Comparison of ENCODE assay signal across 15 mouse cellular contexts in the genomic region with DNA sequence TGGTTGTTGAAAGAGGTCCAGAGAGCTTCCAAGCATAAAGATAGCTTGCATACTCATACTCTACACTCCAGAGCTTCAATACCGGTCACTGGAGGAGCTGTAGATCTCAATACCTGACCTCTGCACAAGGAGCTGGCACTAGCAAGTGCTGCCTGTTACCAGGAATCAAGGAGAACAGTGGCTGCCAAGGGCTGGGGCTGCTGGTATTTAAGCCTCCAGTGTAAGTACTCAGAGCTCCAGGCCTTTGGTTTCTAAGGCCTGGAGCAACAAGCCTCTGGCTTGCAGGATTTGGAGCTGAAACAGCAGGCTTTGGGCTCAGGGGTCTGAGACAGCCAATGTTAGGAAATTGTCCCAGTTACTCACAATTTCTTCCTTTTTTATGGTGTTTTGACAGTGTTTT.
DNase-seq lines count a peak whose midpoint lies in the region; ATAC-seq and TF ChIP-seq lines count a peak whose summit lies in the region.
"Had no signal": no experiment of that assay in that cellular context is flagged by ENCODE, and none has a peak within 500 bp of the region (broad histone marks: within the 10 kb centered on the region; RNA-seq: fewer than 3 reads in every experiment).

No protein-coding gene starts in this region.

- no peaks in the 10 kb centered on the region for H3K27me3 ChIP-seq in kidney, embryonic 14.5 days (ENCODE audit: control insufficient read depth, insufficient read depth, low read length)
- no peaks in the 10 kb centered on the region; the same call in 1 of the 2 replicates for H3K27me3 ChIP-seq in kidney, adult 2 months (replicated peaks; ENCODE audit: control insufficient read depth, insufficient read depth, low read length)
- H3K27me3 ChIP-seq: embryonic facial prominence, embryonic 15.5 days; forebrain, embryonic 12.5 days had no signal

- H3K9me3 ChIP-seq in kidney, embryonic 14.5 days (ENCODE audit: control insufficient read depth, low read length) = no peaks in the 10 kb centered on the region
- H3K9me3 ChIP-seq: embryonic facial prominence, embryonic 15.5 days; forebrain, embryonic 12.5 days had no signal

- no peak for DNase-seq in kidney, adult 2 months
- DNase-seq in adipocyte (ENCODE audit: low spot score) = peak; percentile 3
- peak; percentile 26 to 29 for DNase-seq in heart, adult 9 months (ENCODE audit: low spot score in 2 of 2)
- peak; percentile 26 for DNase-seq in heart, postnatal 14 days
- no peak for DNase-seq in adrenal gland, adult 18-20 months (ENCODE audit: low spot score in 2 of 2)
- no peak for DNase-seq in spleen, postnatal 4 days (ENCODE audit: low spot score in 2 of 2)
- DNase-seq in ovary, adult 18-20 months (ENCODE audit: low spot score) = no peak
- DNase-seq: cerebellum, adult 18-20 months; layer of hippocampus, postnatal 36 days; thymus, postnatal 36 days had no signal

- intact Hi-C loops in heart, postnatal 14 days (cut with DNase I) = loop anchor here (10.0 kb wide), 1 partner anchor 77 kb away; no protein-coding TSS in a partner anchor

- H3K27ac ChIP-seq in kidney, embryonic 14.5 days (ENCODE audit: low read depth, low read length) = peak overlapping the region; percentile 63; the same call in 1 of the 2 replicates
- H3K27ac ChIP-seq in kidney, adult 2 months (ENCODE audit: insufficient read depth, low read depth, low read length) = no peak overlapping the region
- H3K27ac ChIP-seq: embryonic facial prominence, embryonic 15.5 days; forebrain, embryonic 12.5 days; liver, embryonic 14.5 days had no signal

- H3K4me3 ChIP-seq in kidney, embryonic 14.5 days (ENCODE audit: low read length) = no peak overlapping the region
- H3K4me3 ChIP-seq in kidney, adult 2 months (ENCODE audit: insufficient read depth, low read depth, low read length) = no peak overlapping the region
- H3K4me3 ChIP-seq: embryonic facial prominence, embryonic 15.5 days; forebrain, embryonic 12.5 days had no signal

- no peaks in the 10 kb centered on the region for H3K36me3 ChIP-seq in kidney, embryonic 14.5 days (ENCODE audit: control insufficient read depth, insufficient read depth, low read length)
- H3K36me3 ChIP-seq in kidney, adult 2 months (ENCODE audit: control insufficient read depth, insufficient read depth, low read length) = no peaks in the 10 kb centered on the region
- H3K36me3 ChIP-seq: embryonic facial prominence, embryonic 15.5 days; forebrain, embryonic 12.5 days had no signal

- WGBS in kidney, embryonic 14.5 days = 81% methylated on average over 1 of the region's 1 CpGs
- WGBS in kidney, adult 2 months = 55% methylated on average over 1 of the region's 1 CpGs

- no peaks in the 10 kb centered on the region for H3K4me1 ChIP-seq in kidney, embryonic 14.5 days (ENCODE audit: control insufficient read depth, insufficient read depth, low read length)
- no peaks in the 10 kb centered on the region for H3K4me1 ChIP-seq in kidney, adult 2 months (ENCODE audit: control insufficient read depth, insufficient read depth, low read length)
- H3K4me1 ChIP-seq: embryonic facial prominence, embryonic 15.5 days; forebrain, embryonic 12.5 days had no signal

- H3K4me2 ChIP-seq in kidney, embryonic 14.5 days (replicated peaks; ENCODE audit: low read depth, low read length) = no peak overlapping the region
- H3K4me2 ChIP-seq: embryonic facial prominence, embryonic 15.5 days; forebrain, embryonic 12.5 days had no signal

- no peak for TF ChIP-seq POLR2A in kidney, adult 2 months (IDR thresholded peaks at IDR 0.05; ENCODE audit: low read depth, low read length)

- 0 out of 2 replicates have a peak, but pooled peaks have one; percentile 12 for ATAC-seq in kidney, embryonic 14.5 days (ENCODE audit: low FRiP score, low TSS enrichment)
- ATAC-seq: activated CD4-positive, CD25-positive, alpha-beta regulatory T cell, adult 4 months had no signal

- TF ChIP-seq CTCF in kidney, adult 2 months (conservative IDR thresholded peaks at IDR 0.05; ENCODE audit: insufficient read depth, insufficient read length, low read depth, low read length) = no peak

- no peak overlapping the region for H3K9ac ChIP-seq in kidney, embryonic 14.5 days (ENCODE audit: low read depth, low read length)
- H3K9ac ChIP-seq: embryonic facial prominence, embryonic 15.5 days; forebrain, embryonic 12.5 days; liver, embryonic 14.5 days had no signal

Comparison
In these comparisons a context has a peak if more than half of its experiments do, and no peak if none do; other contexts are left out.
1. DNase-seq: peak in adipocyte (single experiment), heart, adult 9 months (2 of 2) and heart, postnatal 14 days (2 of 2); none in kidney, adult 2 months (single experiment), adrenal gland, adult 18-20 months (0 of 2), spleen, postnatal 4 days (0 of 2) and ovary, adult 18-20 months (single experiment).